Mouse (Mus musculus) stomach, embryonic 14.5 days (tissue): ENCODE measurements around the gene Dnm3. TPM values are rescaled to one million over a fixed set of nuclear protein-coding genes. Genes with fewer than 3 reads are reported as not detected.

Experiments
- ATAC-seq: fragments of 200-750 bp; cut with Nextera tagmentation; 2 replicates; pipeline ENCODE4 v1.8.0; 2017; ENCODE audit warnings: low read depth, moderate TSS enrichment; ENCODE audit not compliant: insufficient number of reproducible peaks, insufficient read depth, low FRiP score
- H3K27ac ChIP-seq: fragments of 300-500 bp; sonication (generic); 2 replicates; pipeline ENCODE4 v1.5.1; 2014; ENCODE audit warnings: mild to moderate bottlenecking, low read length, moderate library complexity, mixed read lengths
- H3K27me3 ChIP-seq: fragments of 300-500 bp; sonication (generic); 2 replicates; pipeline ENCODE4 v1.6.1; 2014; ENCODE audit warnings: low read length, control low read depth, mixed read lengths; ENCODE audit not compliant: control insufficient read depth, insufficient read depth
- H3K36me3 ChIP-seq: fragments of 300-500 bp; sonication (generic); 2 replicates; pipeline ENCODE4 v1.6.1; 2014; ENCODE audit warnings: mild to moderate bottlenecking, control low read depth, low read length, moderate library complexity, mixed read lengths; ENCODE audit not compliant: control insufficient read depth, insufficient read depth
- H3K4me1 ChIP-seq: fragments of 300-500 bp; sonication (generic); 2 replicates; pipeline ENCODE4 v1.6.1; 2014; ENCODE audit warnings: low read length, control low read depth, mixed read lengths; ENCODE audit not compliant: control insufficient read depth, insufficient read depth
- H3K4me2 ChIP-seq: fragments of 300-500 bp; sonication (generic); replicated peaks from 2 replicates; pipeline ENCODE4 v1.6.1; 2014; ENCODE audit warnings: low read depth, low read length, control low read depth
- H3K4me3 ChIP-seq: fragments of 300-500 bp; sonication (generic); 2 replicates; pipeline ENCODE4 v1.5.1; 2014; ENCODE audit warnings: low read depth, low read length, control low read depth
- H3K9ac ChIP-seq: fragments of 300-500 bp; sonication (generic); replicated peaks from 2 replicates; pipeline ENCODE4 v1.6.1; 2014; ENCODE audit warnings: low read depth, mild to moderate bottlenecking, control low read depth, low read length, moderate library complexity, mixed read lengths
- H3K9me3 ChIP-seq: fragments of 300-500 bp; sonication (generic); 2 replicates; pipeline ENCODE4 v1.6.1; 2016; ENCODE audit warnings: low read depth, low read length, control low read depth; ENCODE audit not compliant: control insufficient read depth
- WGBS: fragments of 180-500 bp; shearing (Covaris S2); extraction: QIAGEN DNeasy Blood & Tissue Kit; methylation state at CpG from one replicate; pipeline ENCODE4 v1.1.7; 2014; 5-methylcytosine and 5-hydroxymethylcytosine counted together
- polyA plus RNA-seq: library from polyadenylated mRNA; unstranded; fragments of >200 nt; fragmentation: Nextera tagmentation; extraction: Ambion mirVana; gene quantifications from 2 replicates; pipeline ENCODE4 v1.2.1, GENCODE M21; 2014

Dnm3 gene
- polyA plus RNA-seq, 1 experiment from 2014 or later: 8.6 TPM

DNA sequence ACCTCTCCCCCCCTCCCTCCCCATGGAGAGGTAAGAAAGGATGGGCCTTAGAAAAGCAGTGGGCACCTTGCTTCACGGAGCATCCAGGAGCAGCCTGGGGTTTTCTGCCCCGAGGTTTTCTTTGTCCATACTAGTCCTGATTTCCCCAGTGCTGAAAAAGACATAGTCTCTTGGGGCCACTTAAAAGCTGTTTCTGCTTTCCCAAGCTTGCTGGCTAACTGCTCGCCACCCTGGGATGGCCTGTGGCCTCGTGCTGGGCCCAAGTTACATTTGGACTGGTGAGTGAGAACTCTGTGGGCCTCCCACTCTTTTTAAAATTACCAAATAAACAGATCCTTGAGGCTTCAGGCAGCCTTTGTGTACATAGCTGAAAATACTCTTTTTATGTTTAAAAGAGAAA lies 500.5 kb downstream of the Dnm3 start:
- Histone ChIP-seq H3K27me3 (no peaks in the 10 kb centered on the region), H3K4me3 (no peak overlapping the region), H3K4me1 (peaks cover 18% of the 10 kb centered on the region; the same call in 1 of the 2 replicates), H3K36me3 (no peaks in the 10 kb centered on the region), H3K27ac (no peak overlapping the region), H3K9ac (no peak overlapping the region), H3K4me2 (no peak overlapping the region), H3K9me3 (no peaks in the 10 kb centered on the region)
- ATAC-seq: no peak
- 65% methylated on average over 4 of the region's 4 CpGs for WGBS

DNA sequence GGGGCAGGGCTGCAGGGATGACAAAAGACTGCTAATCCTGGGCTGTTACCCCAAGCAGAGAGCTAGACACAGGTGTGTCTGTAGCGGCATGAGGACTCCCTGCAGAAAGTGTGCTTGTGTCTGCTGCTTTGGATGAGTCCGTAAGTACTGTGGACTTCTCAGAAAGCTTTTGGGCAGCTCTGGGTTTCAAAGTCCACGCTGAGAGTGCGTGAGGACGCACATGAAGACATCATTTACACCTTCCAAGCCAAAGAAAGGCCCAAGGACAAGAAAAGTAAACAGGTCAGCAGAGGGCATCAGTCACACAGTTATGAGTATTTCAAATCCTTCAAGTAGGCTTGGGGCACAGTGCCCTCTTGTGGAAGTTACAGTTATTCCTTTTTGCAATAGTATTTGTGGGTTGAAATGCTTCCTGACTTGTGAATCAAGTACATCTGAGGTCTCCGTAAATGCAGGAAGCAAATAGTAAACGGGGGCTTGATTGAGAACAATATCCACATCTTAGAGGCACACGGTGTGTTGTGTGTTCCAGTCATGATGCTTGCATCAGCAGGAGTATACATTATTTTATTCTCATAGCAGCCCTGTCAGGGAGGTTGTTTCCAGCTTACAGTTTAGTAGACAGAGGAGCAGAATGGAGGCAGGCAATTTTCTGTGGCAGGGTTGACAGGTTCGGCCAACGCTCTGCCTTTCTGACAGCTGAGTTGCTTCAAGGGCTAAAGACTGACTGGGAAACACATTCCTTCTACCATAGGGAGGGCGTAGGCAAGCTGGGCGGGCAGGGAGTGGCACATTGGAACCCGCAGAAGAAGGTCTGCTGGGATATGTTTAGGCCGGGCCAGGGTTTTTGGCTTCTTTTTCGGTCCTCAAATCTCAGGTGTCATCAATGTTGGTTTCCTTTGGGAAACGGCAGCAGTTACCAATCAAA lies 501.3 kb downstream of the Dnm3 start:
- Histone ChIP-seq H3K27ac (no peak overlapping the region), H3K36me3 (no peaks in the 10 kb centered on the region), H3K9me3 (no peaks in the 10 kb centered on the region), H3K27me3 (no peaks in the 10 kb centered on the region), H3K4me2 (no peak overlapping the region), H3K4me3 (no peak overlapping the region), H3K9ac (no peak overlapping the region), H3K4me1 (peaks cover 18% of the 10 kb centered on the region; the same call in 1 of the 2 replicates)
- ATAC-seq: 0 out of 2 replicates have a peak, but pooled peaks have one; percentile 20
- WGBS: 38% methylated on average over 16 of the region's 16 CpGs

DNA sequence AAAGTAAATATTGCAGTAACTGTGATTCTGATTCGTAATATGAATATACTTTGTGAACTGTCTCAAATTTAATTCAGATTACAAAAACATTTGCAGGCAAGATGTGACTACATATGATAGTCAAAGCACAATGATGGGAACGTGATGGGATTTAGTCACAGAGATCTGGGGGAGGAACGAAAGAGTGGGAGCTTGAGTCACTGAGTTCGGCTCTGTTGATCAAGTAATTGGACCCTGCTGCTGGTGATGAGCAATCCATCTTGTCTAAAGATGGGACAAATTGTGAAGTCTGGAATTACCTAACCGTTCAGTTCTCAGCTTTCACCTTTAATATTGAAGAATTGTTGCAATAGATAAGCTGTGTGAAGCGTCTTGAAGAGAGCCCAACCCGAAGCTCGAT lies 505.6 kb downstream of the Dnm3 start:
- Histone ChIP-seq H3K27me3 (no peaks in the 10 kb centered on the region), H3K4me1 (peaks cover 22% of the 10 kb centered on the region; the same call in 1 of the 2 replicates), H3K9ac (no peak overlapping the region), H3K4me3 (no peak overlapping the region), H3K36me3 (peaks cover 3% of the 10 kb centered on the region), H3K27ac (no peak overlapping the region), H3K9me3 (no peaks in the 10 kb centered on the region), H3K4me2 (no peak overlapping the region)
- no peak for ATAC-seq
- 82% methylated on average over 8 of the region's 8 CpGs for WGBS

DNA sequence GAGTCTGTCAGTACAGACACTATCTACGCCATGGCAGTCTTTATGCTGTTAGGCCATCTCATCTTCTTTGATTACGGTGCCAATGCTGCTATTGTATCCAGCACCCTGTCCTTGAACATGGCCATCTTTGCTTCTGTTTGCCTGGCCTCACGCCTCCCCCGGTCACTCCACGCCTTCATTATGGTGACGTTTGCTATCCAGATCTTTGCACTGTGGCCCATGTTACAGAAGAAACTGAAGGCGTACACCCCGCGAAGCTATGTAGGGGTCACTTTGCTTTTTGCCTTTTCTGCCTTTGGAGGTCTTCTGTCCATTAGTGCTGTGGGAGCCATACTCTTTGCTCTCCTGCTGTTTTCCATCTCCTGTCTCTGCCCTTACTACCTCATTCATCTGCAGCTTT lies 507.0 kb downstream of the Dnm3 start:
- WGBS: 95% methylated on average over 9 of the region's 9 CpGs
- H3K9ac ChIP-seq: no peak overlapping the region
- H3K27ac ChIP-seq: no peak overlapping the region
- no peak overlapping the region for H3K4me2 ChIP-seq
- peaks cover 17% of the 10 kb centered on the region; the same call in 1 of the 2 replicates for H3K4me1 ChIP-seq
- no peak for ATAC-seq
- no peaks in the 10 kb centered on the region for H3K9me3 ChIP-seq
- H3K27me3 ChIP-seq: no peaks in the 10 kb centered on the region
- H3K4me3 ChIP-seq: no peak overlapping the region
- peaks cover 3% of the 10 kb centered on the region for H3K36me3 ChIP-seq

DNA sequence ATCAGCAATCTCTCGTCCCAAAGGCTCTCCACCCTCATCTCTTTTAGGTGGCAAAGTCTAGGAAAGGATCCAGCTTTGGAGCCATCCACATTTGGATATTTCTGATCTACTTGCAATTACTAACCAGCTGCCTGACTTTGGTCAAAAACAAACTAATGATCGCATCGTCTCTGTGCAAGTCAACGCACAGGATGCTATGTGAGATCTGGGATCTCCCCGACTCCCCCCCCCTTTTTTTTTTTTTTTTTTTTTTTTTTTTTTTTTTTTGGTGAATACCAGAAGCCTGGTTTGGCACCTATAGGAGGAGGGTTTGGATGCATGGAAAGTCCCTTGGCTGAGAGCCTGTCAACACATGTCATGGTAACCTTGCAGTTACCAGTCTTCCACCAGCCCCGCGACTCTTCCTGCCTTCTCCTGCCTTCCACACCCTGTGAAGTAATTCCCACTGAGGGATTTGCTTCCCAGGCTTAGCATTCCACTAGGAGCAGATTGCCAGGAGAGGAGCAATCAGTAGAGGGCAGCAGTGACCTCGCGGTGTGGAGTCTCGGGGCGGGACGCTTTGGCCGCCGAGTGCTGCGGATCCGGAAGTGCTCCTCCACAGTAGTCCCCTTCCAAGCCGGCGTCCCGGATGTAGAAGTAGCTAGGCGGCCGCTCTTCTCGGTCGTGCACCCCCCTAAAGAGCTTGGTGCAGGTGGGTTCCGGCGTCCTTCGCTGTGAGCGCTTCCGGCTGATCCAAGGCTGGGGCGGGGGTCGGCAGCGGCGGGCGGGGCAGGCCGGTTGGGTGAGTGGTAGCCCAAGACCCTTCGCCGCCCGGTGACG lies 509.0 kb downstream of the Dnm3 start, which contains the start of gene Pigc:
Gene Pigc, plus strand, starts transcription at position 598 of the 819 bp plus-strand sequence.
- H3K36me3 ChIP-seq: peaks cover 3% of the 10 kb centered on the region
- ATAC-seq: peak; percentile 98
- H3K9me3 ChIP-seq: no peaks in the 10 kb centered on the region
- H3K4me1 ChIP-seq: peaks cover 8% of the 10 kb centered on the region; the same call in 1 of the 2 replicates
- H3K27ac ChIP-seq: peak within 1 kb of the TSS; percentile 48; the same call in 1 of the 2 replicates
- H3K4me3 ChIP-seq: peak within 1 kb of the TSS; percentile 73
- peak within 1 kb of the TSS; percentile 72 for H3K4me2 ChIP-seq
- 2% methylated on average over 38 of the region's 38 CpGs for WGBS
- H3K27me3 ChIP-seq: no peaks in the 10 kb centered on the region
- peak within 1 kb of the TSS; percentile 74 for H3K9ac ChIP-seq

DNA sequence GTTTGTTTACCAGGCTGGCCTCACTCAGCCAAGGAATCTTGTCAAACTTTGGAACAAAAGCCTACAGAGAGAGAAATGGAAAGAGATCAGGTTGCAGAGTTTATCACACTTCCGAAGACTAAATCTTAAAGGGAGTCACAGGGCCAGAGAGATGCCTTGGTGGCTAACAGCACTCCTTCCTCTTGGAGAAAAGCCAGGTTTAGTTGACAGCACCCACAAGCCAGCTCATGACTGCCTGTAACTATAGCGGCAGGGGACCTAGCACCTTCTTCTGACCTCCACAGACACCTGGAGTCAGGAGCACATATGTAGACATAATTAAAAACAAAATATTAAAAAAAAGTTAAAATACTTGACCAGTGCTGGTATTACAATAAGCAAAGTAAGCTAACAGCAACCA lies 509.9 kb downstream of the Dnm3 start:
- no peak overlapping the region for H3K4me3 ChIP-seq
- no peaks in the 10 kb centered on the region for H3K9me3 ChIP-seq
- H3K4me1 ChIP-seq: 0 out of 2 replicates have a peak, but pooled peaks cover 7% of the 10 kb centered on the region
- no peak overlapping the region for H3K9ac ChIP-seq
- H3K27ac ChIP-seq: no peak overlapping the region
- H3K4me2 ChIP-seq: no peak overlapping the region
- WGBS: 61% methylated on average over 2 of the region's 2 CpGs
- H3K27me3 ChIP-seq: no peaks in the 10 kb centered on the region
- peaks cover 3% of the 10 kb centered on the region for H3K36me3 ChIP-seq
- no peak for ATAC-seq

DNA sequence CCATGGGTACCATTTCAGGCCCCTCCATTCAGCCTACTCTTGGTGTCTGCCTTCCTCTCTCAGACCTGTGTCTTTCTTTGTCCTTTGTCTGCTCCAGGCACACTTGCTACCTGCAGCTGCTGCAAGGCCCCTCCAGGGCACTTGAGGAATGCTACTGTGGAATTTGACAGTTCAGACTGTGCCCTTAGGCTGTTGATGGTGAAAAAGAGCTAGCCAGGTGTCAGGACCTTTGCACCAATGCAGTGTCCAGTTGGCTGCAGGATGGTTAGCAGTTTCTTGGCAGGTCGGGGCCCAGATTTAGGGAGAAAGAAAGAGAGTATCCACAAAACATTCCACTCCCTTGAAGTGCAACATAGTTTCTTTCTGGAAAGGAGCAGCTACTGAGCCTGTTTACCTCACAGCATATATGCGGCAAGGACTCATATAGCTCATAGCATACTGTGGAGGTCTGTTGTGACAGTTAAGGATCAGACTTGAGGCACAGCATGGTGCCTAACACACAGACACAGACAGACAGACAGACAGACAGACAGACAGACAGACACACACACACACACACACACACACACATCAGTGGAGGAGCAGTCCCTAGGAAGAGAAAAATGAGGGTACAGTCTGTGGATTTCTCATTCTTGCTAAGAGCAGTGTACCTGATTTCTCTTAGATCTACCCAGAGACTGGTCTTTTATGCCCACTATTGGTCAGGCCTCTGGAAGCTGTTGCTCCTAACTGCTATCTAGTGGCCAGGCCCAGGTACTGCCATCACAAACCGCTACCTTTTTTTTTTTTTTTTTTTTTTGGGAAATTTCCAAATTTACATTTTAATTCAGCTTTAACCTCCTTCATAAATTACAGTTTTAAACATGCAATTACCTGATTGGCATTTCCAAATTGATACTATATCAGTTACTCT lies 515.1 kb downstream of the Dnm3 start:
- 40% methylated on average over 3 of the region's 3 CpGs for WGBS
- no peak overlapping the region for H3K4me3 ChIP-seq
- ATAC-seq: 0 out of 2 replicates have a peak, but pooled peaks have one; percentile 48
- H3K4me1 ChIP-seq: no peaks in the 10 kb centered on the region
- no peak overlapping the region for H3K27ac ChIP-seq
- H3K9me3 ChIP-seq: no peaks in the 10 kb centered on the region
- H3K9ac ChIP-seq: no peak overlapping the region
- H3K27me3 ChIP-seq: no peaks in the 10 kb centered on the region
- H3K36me3 ChIP-seq: no peaks in the 10 kb centered on the region
- no peak overlapping the region for H3K4me2 ChIP-seq
